Comparison of ENCODE assay signal across 20 mouse cellular contexts in the genomic region with DNA sequence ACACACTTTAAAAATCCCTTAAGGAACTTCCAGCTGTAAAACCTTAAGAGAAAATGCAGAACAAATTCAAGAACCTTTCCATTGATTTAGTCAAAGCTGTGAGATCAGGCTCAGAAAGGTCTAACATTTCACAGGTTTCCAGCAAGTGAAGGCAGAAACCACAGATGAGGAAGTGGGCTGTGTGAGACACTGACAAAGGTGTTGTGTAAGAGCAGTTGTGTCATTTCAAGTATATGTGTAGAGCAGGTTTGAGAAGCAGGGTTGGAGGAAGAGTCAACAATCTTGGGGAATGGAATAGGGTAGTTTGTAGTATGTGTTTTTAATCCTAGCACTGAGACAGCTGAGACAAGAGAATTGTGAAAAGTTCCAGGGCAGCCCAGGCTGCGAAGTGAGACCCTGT. TPM values are rescaled to one million over a fixed set of nuclear protein-coding genes. Genes with fewer than 3 reads are reported as not detected.
DNase-seq lines count a peak whose midpoint lies in the region; ATAC-seq and TF ChIP-seq lines count a peak whose summit lies in the region.
"Had no signal": no experiment of that assay in that cellular context is flagged by ENCODE, and none has a peak within 500 bp of the region (broad histone marks: within the 10 kb centered on the region; RNA-seq: fewer than 3 reads in every experiment).

No protein-coding gene starts in this region.

- no peaks in the 10 kb centered on the region for H3K36me3 ChIP-seq in lung, postnatal 0 days (ENCODE audit: insufficient read depth, low read length)
- no peaks in the 10 kb centered on the region for H3K36me3 ChIP-seq in intestine, postnatal 0 days (ENCODE audit: control insufficient read depth, insufficient read depth)
- H3K36me3 ChIP-seq: forebrain, embryonic 15.5 days; hindbrain, embryonic 12.5 days had no signal

- 33% methylated on average over 1 of the region's 1 CpGs for WGBS in lung, postnatal 0 days
- 43% methylated on average over 1 of the region's 1 CpGs for WGBS in intestine, postnatal 0 days

- no peaks in the 10 kb centered on the region for H3K9me3 ChIP-seq in lung, postnatal 0 days (ENCODE audit: low read length)
- no peaks in the 10 kb centered on the region for H3K9me3 ChIP-seq in intestine, postnatal 0 days (ENCODE audit: control insufficient read depth)
- H3K9me3 ChIP-seq: embryonic facial prominence, embryonic 15.5 days; forebrain, embryonic 15.5 days; heart, embryonic 13.5 days; hindbrain, embryonic 12.5 days had no signal

- peaks cover 5% of the 10 kb centered on the region; the same call in 1 of the 2 replicates for H3K4me1 ChIP-seq in lung, postnatal 0 days (ENCODE audit: insufficient read depth, low read depth, low read length)
- H3K4me1 ChIP-seq in intestine, postnatal 0 days (replicated peaks; ENCODE audit: control insufficient read depth, insufficient read depth, low read length) = no peaks in the 10 kb centered on the region; the same call in 1 of the 2 replicates

- no peak for TF ChIP-seq CTCF in lung, postnatal 0 days (IDR thresholded peaks at IDR 0.05)
- TF ChIP-seq CTCF in intestine, postnatal 0 days (IDR thresholded peaks at IDR 0.05; ENCODE audit: low read depth) = no peak

- no peak overlapping the region for H3K4me2 ChIP-seq in lung, postnatal 0 days (replicated peaks; ENCODE audit: low read depth, low read length)
- H3K4me2 ChIP-seq in intestine, postnatal 0 days (replicated peaks; ENCODE audit: low read depth) = no peak overlapping the region
- H3K4me2 ChIP-seq: embryonic facial prominence, embryonic 15.5 days; forebrain, embryonic 15.5 days; heart, embryonic 13.5 days; hindbrain, embryonic 12.5 days; midbrain, embryonic 11.5 days had no signal

- ATAC-seq in lung, postnatal 0 days = no peak; the same call in 1 of the 2 replicates
- peak; percentile 57 for ATAC-seq in activated CD4-positive, CD25-positive, alpha-beta regulatory T cell, adult 4 months
- ATAC-seq in intestine, postnatal 0 days = no peak
- ATAC-seq: forebrain, embryonic 15.5 days had no signal

- no peak overlapping the region for H3K9ac ChIP-seq in lung, postnatal 0 days (replicated peaks; ENCODE audit: low read depth)
- no peak overlapping the region for H3K9ac ChIP-seq in intestine, postnatal 0 days (ENCODE audit: low read depth, low read length)
- H3K9ac ChIP-seq: embryonic facial prominence, embryonic 15.5 days; forebrain, embryonic 15.5 days; heart, embryonic 13.5 days; hindbrain, embryonic 12.5 days; liver, embryonic 14.5 days had no signal

- no peaks in the 10 kb centered on the region for H3K27me3 ChIP-seq in lung, postnatal 0 days (replicated peaks; ENCODE audit: insufficient read depth, low read length)
- H3K27me3 ChIP-seq in intestine, postnatal 0 days (replicated peaks; ENCODE audit: control insufficient read depth, insufficient read depth, low read length) = no peaks in the 10 kb centered on the region

- 0 out of 2 replicates have a peak, but pooled peaks have one; percentile 12 for TF ChIP-seq EP300 in lung, postnatal 0 days (IDR thresholded peaks at IDR 0.05)

- H3K4me3 ChIP-seq in lung, postnatal 0 days (ENCODE audit: low read depth, low read length) = no peak overlapping the region
- H3K4me3 ChIP-seq in intestine, postnatal 0 days (ENCODE audit: low read depth, low read length) = no peak overlapping the region
- H3K4me3 ChIP-seq: embryonic facial prominence, embryonic 15.5 days; forebrain, embryonic 15.5 days; heart, embryonic 13.5 days; hindbrain, embryonic 12.5 days had no signal

- H3K27ac ChIP-seq in lung, postnatal 0 days (ENCODE audit: low read length) = no peak overlapping the region
- no peak overlapping the region for H3K27ac ChIP-seq in intestine, postnatal 0 days (ENCODE audit: low read depth, low read length)
- H3K27ac ChIP-seq: embryonic facial prominence, embryonic 15.5 days; forebrain, embryonic 15.5 days; heart, embryonic 13.5 days; hindbrain, embryonic 12.5 days; liver, embryonic 14.5 days; stomach, postnatal 0 days had no signal

- peak; percentile 67 for DNase-seq in lung, postnatal 0 days (ENCODE audit: low spot score)
- DNase-seq in lung, postnatal 14 days = no peak
- DNase-seq in B cell, adult 2 months = peak; percentile 46 to 51
- DNase-seq in naive thymus-derived CD4-positive, alpha-beta T cell, adult 2 months (ENCODE audit: low read depth) = peak; percentile 72
- no peak for DNase-seq in frontal cortex, postnatal 36 days (ENCODE audit: low spot score in 2 of 2)
- DNase-seq in cerebellum, postnatal 4 days (ENCODE audit: low spot score in 2 of 2) = no peak
- DNase-seq: adrenal gland, postnatal 36 days; gastrocnemius, postnatal 10 days; kidney, postnatal 4 days; right cerebral cortex, postnatal 14 days had no signal

RNA-seq across cellular contexts. Expression of a gene that starts 2.4 kb away (rescaled TPM):
- not detected in 2 replicates for polyA plus RNA-seq in lung, postnatal 0 days (2015; fragmentation: Nextera tagmentation; extraction: Ambion mirVana)
- not detected for polyA plus RNA-seq in activated CD4-positive, CD25-positive, alpha-beta regulatory T cell, adult 4 months (2017; shearing (Covaris generic))
- polyA plus RNA-seq in intestine, postnatal 0 days (2015; fragmentation: Nextera tagmentation; extraction: Ambion mirVana) = not detected in 2 replicates
- polyA plus RNA-seq: cortical plate, adult 2 months; embryonic facial prominence, embryonic 15.5 days; forebrain, embryonic 15.5 days; heart, embryonic 13.5 days; hindbrain, embryonic 12.5 days; liver, embryonic 14.5 days; midbrain, embryonic 11.5 days; stomach, postnatal 0 days had no signal

RNA-seq across cellular contexts. Expression of a gene that starts 3.2 kb away (rescaled TPM):
- 0.17 and 0.25 TPM in 2 replicates for polyA plus RNA-seq in lung, postnatal 0 days (2015; fragmentation: Nextera tagmentation; extraction: Ambion mirVana)
- polyA plus RNA-seq in activated CD4-positive, CD25-positive, alpha-beta regulatory T cell, adult 4 months (2017; shearing (Covaris generic)) = under 1 TPM; 0.46 to 0.51 TPM
- 0.16 and 0.27 TPM in 2 replicates for polyA plus RNA-seq in intestine, postnatal 0 days (2015; fragmentation: Nextera tagmentation; extraction: Ambion mirVana)
- polyA plus RNA-seq: cortical plate, adult 2 months; forebrain, embryonic 15.5 days; heart, embryonic 13.5 days; hindbrain, embryonic 12.5 days; midbrain, embryonic 11.5 days had no signal

RNA-seq across cellular contexts. Expression of a gene that starts 3.7 kb away (rescaled TPM):
- polyA plus RNA-seq in lung, postnatal 0 days (2015; fragmentation: Nextera tagmentation; extraction: Ambion mirVana) = 63.7 and 69.3 TPM in 2 replicates
- 100 to 1,000 TPM in 1 of 2 experiments, 10 to 100 TPM in 1; 98.8 to 108 TPM for polyA plus RNA-seq in activated CD4-positive, CD25-positive, alpha-beta regulatory T cell, adult 4 months (2017; shearing (Covaris generic))
- 54.1 and 54.3 TPM in 2 replicates for polyA plus RNA-seq in intestine, postnatal 0 days (2015; fragmentation: Nextera tagmentation; extraction: Ambion mirVana)

RNA-seq across cellular contexts. Expression of a gene that starts 23.9 kb away (rescaled TPM):
- 65.3 and 68.2 TPM in 2 replicates for polyA plus RNA-seq in lung, postnatal 0 days (2015; fragmentation: Nextera tagmentation; extraction: Ambion mirVana)
- 100 to 1,000 TPM; 132 to 145 TPM for polyA plus RNA-seq in activated CD4-positive, CD25-positive, alpha-beta regulatory T cell, adult 4 months (2017; shearing (Covaris generic))
- polyA plus RNA-seq in intestine, postnatal 0 days (2015; fragmentation: Nextera tagmentation; extraction: Ambion mirVana) = 54.0 and 56.9 TPM in 2 replicates

RNA-seq across cellular contexts. Expression of a gene that starts 26.4 kb away (rescaled TPM):
- polyA plus RNA-seq in lung, postnatal 0 days (2015; fragmentation: Nextera tagmentation; extraction: Ambion mirVana) = 0.46 and 0.78 TPM in 2 replicates
- polyA plus RNA-seq in activated CD4-positive, CD25-positive, alpha-beta regulatory T cell, adult 4 months (2017; shearing (Covaris generic)) = 10 to 100 TPM; 22.2 to 29.1 TPM
- polyA plus RNA-seq in intestine, postnatal 0 days (2015; fragmentation: Nextera tagmentation; extraction: Ambion mirVana) = 3.6 and 4.0 TPM in 2 replicates
- polyA plus RNA-seq: embryonic facial prominence, embryonic 15.5 days; forebrain, embryonic 15.5 days; hindbrain, embryonic 12.5 days; midbrain, embryonic 11.5 days had no signal

Comparison
In these comparisons a context has a peak if more than half of its experiments do, and no peak if none do; other contexts are left out.
1. DNase-seq: peak in lung, postnatal 0 days (single experiment), B cell, adult 2 months (2 of 2) and naive thymus-derived CD4-positive, alpha-beta T cell, adult 2 months (single experiment); none in lung, postnatal 14 days (single experiment), frontal cortex, postnatal 36 days (0 of 2) and cerebellum, postnatal 4 days (0 of 2).